Mouse (Mus musculus): ENCODE measurements at regions not wholly inside any gene's neighbourhood (a gene's known extent, or its start where the extent isn't known, plus 50 kb on each side); places are given as distances from the start of the nearest gene placed in this dataset.
"Not testable (repeated sequence)": the region's sequence is repeated elsewhere in the genome, so short reads cannot be mapped to it uniquely, and the experiment has no call there.

- no peak for DNase-seq (ENCODE audit: low spot score)
Observed at GRCm38 (mm10) chr10:31143856-31144488, 169.2 kb upstream of the Hddc2 start.

GRCm38 (mm10) chr10:31144489-31144872 is 168.7 kb upstream of the Hddc2 start:
- DNase-seq (ENCODE audit: low spot score) = no peak

GRCm38 (mm10) chr10:31173169-31173686 is 140.0 kb upstream of the Hddc2 start:
- DNase-seq (ENCODE audit: low spot score) = peak; percentile 21

- DNase-seq (ENCODE audit: low spot score) = no peak
Observed at GRCm38 (mm10) chr10:31189577-31189976, 123.6 kb upstream of the Hddc2 start.

- not testable (repeated sequence) for DNase-seq (ENCODE audit: low spot score)
Observed at GRCm38 (mm10) chr10:31212164-31212563, 101.0 kb upstream of the Hddc2 start.

- DNase-seq (ENCODE audit: low spot score) = no peak
Observed at GRCm38 (mm10) chr10:31212778-31213454, 100.3 kb upstream of the Hddc2 start.

GRCm38 (mm10) chr10:31221902-31222301 is 91.3 kb upstream of the Hddc2 start:
- DNase-seq (ENCODE audit: low spot score) = no peak

- no peak for DNase-seq (ENCODE audit: low spot score)
Observed at GRCm38 (mm10) chr10:31229078-31229477, 84.1 kb upstream of the Hddc2 start.

GRCm38 (mm10) chr10:31242442-31242966 is 70.7 kb upstream of the Hddc2 start:
- DNase-seq (ENCODE audit: low spot score) = no peak

- DNase-seq (ENCODE audit: low spot score) = no peak
Observed at GRCm38 (mm10) chr10:31252584-31253381, 60.4 kb upstream of the Hddc2 start.

GRCm38 (mm10) chr10:31256934-31257333 is 56.2 kb upstream of the Hddc2 start:
- DNase-seq (ENCODE audit: low spot score) = no peak

- no peak for DNase-seq (ENCODE audit: low spot score)
Observed at GRCm38 (mm10) chr10:31257611-31258010, 55.6 kb upstream of the Hddc2 start.

GRCm38 (mm10) chr10:31260914-31261313 is 52.3 kb upstream of the Hddc2 start:
- DNase-seq (ENCODE audit: low spot score) = no peak
